Mouse (Mus musculus): ENCODE measurements around the gene Adamtsl1.

Adamtsl1 gene

GRCm38 (mm10) chr4:86428091-86428745 lies 914.2 kb downstream of the Adamtsl1 start:
- no peak for DNase-seq (ENCODE audit: low read depth, low spot score)
- H3K36me3 ChIP-seq (ENCODE audit: control insufficient read depth, insufficient read depth, low read length, poor library complexity, severe bottlenecking) = no peaks in the 10 kb centered on the region

GRCm38 (mm10) chr4:86435631-86436030 lies 921.7 kb downstream of the Adamtsl1 start:
- no peak for DNase-seq (ENCODE audit: low read depth, low spot score)
- Histone ChIP-seq H3K27me3 (ENCODE audit: control insufficient read depth, insufficient read depth, low read length, poor library complexity, severe bottlenecking) (no peaks in the 10 kb centered on the region), H3K36me3 (ENCODE audit: control insufficient read depth, insufficient read depth, low read length, poor library complexity, severe bottlenecking) (no peaks in the 10 kb centered on the region)

More at GRCm38 (mm10) chr4:86428091-86428745, 914.2 kb downstream of the Adamtsl1 start:
- H3K27me3 ChIP-seq (ENCODE audit: control insufficient read depth, insufficient read depth, low read length, poor library complexity, severe bottlenecking) = no peaks in the 10 kb centered on the region

- DNase-seq (ENCODE audit: low read depth, low spot score) = no peak
- H3K36me3 ChIP-seq (ENCODE audit: control insufficient read depth, insufficient read depth, low read length, poor library complexity, severe bottlenecking) = no peaks in the 10 kb centered on the region
- H3K27me3 ChIP-seq (ENCODE audit: control insufficient read depth, insufficient read depth, low read length, poor library complexity, severe bottlenecking) = no peaks in the 10 kb centered on the region
Observed at GRCm38 (mm10) chr4:86436336-86436735, 922.4 kb downstream of the Adamtsl1 start.

DNA sequence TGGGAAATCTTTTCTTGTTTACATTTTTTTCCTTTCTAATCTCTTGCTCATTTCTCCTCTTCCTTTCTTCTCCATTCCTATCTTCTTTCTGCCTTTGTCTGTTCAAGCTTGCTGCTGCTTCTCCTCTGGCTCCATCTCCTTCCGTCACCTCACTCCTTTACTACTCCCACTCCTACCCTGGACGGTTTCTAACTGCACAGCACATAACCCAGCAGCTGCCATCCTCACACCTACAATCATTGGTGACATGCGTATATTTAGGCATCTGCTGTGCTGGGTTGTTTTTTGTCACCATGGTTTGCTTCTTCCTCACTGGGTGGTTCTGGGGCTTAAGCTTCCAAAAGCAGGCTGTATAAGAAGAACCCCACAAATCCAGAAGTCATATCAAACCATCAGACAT lies 936.5 kb downstream of the Adamtsl1 start:
- DNase-seq (ENCODE audit: low read depth, low spot score) = no peak
- Histone ChIP-seq H3K27me3 (ENCODE audit: control insufficient read depth, insufficient read depth, low read length, poor library complexity, severe bottlenecking) (no peaks in the 10 kb centered on the region), H3K36me3 (ENCODE audit: control insufficient read depth, insufficient read depth, low read length, poor library complexity, severe bottlenecking) (no peaks in the 10 kb centered on the region)

- no peak for DNase-seq (ENCODE audit: low read depth, low spot score)
- Histone ChIP-seq H3K36me3 (ENCODE audit: control insufficient read depth, insufficient read depth, low read length, poor library complexity, severe bottlenecking) (no peaks in the 10 kb centered on the region), H3K27me3 (ENCODE audit: control insufficient read depth, insufficient read depth, low read length, poor library complexity, severe bottlenecking) (no peaks in the 10 kb centered on the region; the same call in 1 of the 2 replicates)
Observed at GRCm38 (mm10) chr4:86464808-86465207, 950.8 kb downstream of the Adamtsl1 start.

Data from splenic B cell, adult 2 months (primary cell).